20 mouse cellular contexts compared by ENCODE assay signal in genomic region chr10:94585819-94586218, GRCm38 (mm10).
DNase-seq lines count a peak whose midpoint lies in the region; ATAC-seq lines count a peak whose summit lies in the region.
"Had no signal": no experiment of that assay in that cellular context is flagged by ENCODE, and none has a peak within 500 bp of the region (broad histone marks: within the 10 kb centered on the region; RNA-seq: fewer than 3 reads in every experiment).

No protein-coding gene starts in this region.

- no peak overlapping the region for H3K4me3 ChIP-seq in hindbrain, embryonic 12.5 days
- H3K4me3 ChIP-seq in hindbrain, embryonic 13.5 days, result no peak overlapping the region
- no peak overlapping the region for H3K4me3 ChIP-seq in midbrain, embryonic 15.5 days
- H3K4me3 ChIP-seq in midbrain, embryonic 14.5 days (replicated peaks; ENCODE audit: low read depth, low read length), result no peak overlapping the region
- H3K4me3 ChIP-seq in midbrain, embryonic 16.5 days (ENCODE audit: low read depth, low read length), result no peak overlapping the region
- H3K4me3 ChIP-seq: embryonic facial prominence, embryonic 15.5 days; heart, embryonic 12.5 days; limb, embryonic 12.5 days had no signal

- 71% methylated on average over 8 of the region's 8 CpGs for WGBS in hindbrain, embryonic 12.5 days
- WGBS in hindbrain, embryonic 13.5 days, result 78% methylated on average over 8 of the region's 8 CpGs
- 80% methylated on average over 8 of the region's 8 CpGs for WGBS in midbrain, embryonic 15.5 days
- 76% methylated on average over 8 of the region's 8 CpGs for WGBS in midbrain, embryonic 14.5 days
- 69% methylated on average over 8 of the region's 8 CpGs for WGBS in midbrain, embryonic 16.5 days

- no peak for ATAC-seq in hindbrain, embryonic 12.5 days (ENCODE audit: low FRiP score)
- no peak for ATAC-seq in hindbrain, embryonic 13.5 days (ENCODE audit: low FRiP score)
- ATAC-seq in midbrain, embryonic 15.5 days (replicated peaks), result no peak
- ATAC-seq in midbrain, embryonic 14.5 days (ENCODE audit: low FRiP score, low TSS enrichment), result no peak
- ATAC-seq in midbrain, embryonic 16.5 days, result 0 out of 2 replicates have a peak, but pooled peaks have one; percentile 5
- ATAC-seq: liver, postnatal 0 days; lung, postnatal 0 days had no signal

- H3K4me2 ChIP-seq in hindbrain, embryonic 12.5 days (replicated peaks), result no peak overlapping the region
- H3K4me2 ChIP-seq in hindbrain, embryonic 13.5 days, result no peak overlapping the region
- no peak overlapping the region for H3K4me2 ChIP-seq in midbrain, embryonic 15.5 days
- H3K4me2 ChIP-seq in midbrain, embryonic 14.5 days (ENCODE audit: low read length), result no peak overlapping the region
- H3K4me2 ChIP-seq in midbrain, embryonic 16.5 days (ENCODE audit: low read length), result no peak overlapping the region
- H3K4me2 ChIP-seq: embryonic facial prominence, embryonic 15.5 days; heart, embryonic 12.5 days; limb, embryonic 12.5 days; liver, embryonic 11.5 days had no signal

- H3K27me3 ChIP-seq in hindbrain, embryonic 12.5 days, result peaks cover 4% of the 10 kb centered on the region; the same call in 1 of the 2 replicates
- peaks cover 18% of the 10 kb centered on the region for H3K27me3 ChIP-seq in hindbrain, embryonic 13.5 days
- no peaks in the 10 kb centered on the region for H3K27me3 ChIP-seq in midbrain, embryonic 15.5 days (replicated peaks)
- no peaks in the 10 kb centered on the region for H3K27me3 ChIP-seq in midbrain, embryonic 14.5 days (ENCODE audit: control insufficient read depth, insufficient read depth, low read length)
- H3K27me3 ChIP-seq in midbrain, embryonic 16.5 days (ENCODE audit: control insufficient read depth, insufficient read depth, low read depth, low read length), result no peaks in the 10 kb centered on the region
- H3K27me3 ChIP-seq: embryonic facial prominence, embryonic 15.5 days; heart, embryonic 12.5 days; limb, embryonic 12.5 days had no signal

- DNase-seq in embryo, embryonic 10 days (ENCODE audit: low spot score), result peak; percentile 13
- no peak for DNase-seq in embryo, embryonic 9.5 days (ENCODE audit: extremely low spot score)
- DNase-seq in midbrain, embryonic 14.5 days, result no peak
- no peak for DNase-seq in right cerebral cortex, postnatal 10 days (ENCODE audit: low spot score in 2 of 2)
- DNase-seq: adrenal gland, postnatal 25 days; cerebellum, adult 9-10 months; heart, adult 18-20 months; heart, postnatal 10 days; kidney, adult 11 months; liver, postnatal 0 days had no signal

- no peak overlapping the region for H3K27ac ChIP-seq in hindbrain, embryonic 12.5 days
- no peak overlapping the region for H3K27ac ChIP-seq in hindbrain, embryonic 13.5 days
- 0 out of 2 replicates have a peak overlapping the region, but pooled peaks have one; percentile 21 for H3K27ac ChIP-seq in midbrain, embryonic 15.5 days
- H3K27ac ChIP-seq in midbrain, embryonic 14.5 days (replicated peaks; ENCODE audit: low read depth, low read length), result no peak overlapping the region
- peak overlapping the region; percentile 87 for H3K27ac ChIP-seq in midbrain, embryonic 16.5 days (ENCODE audit: low read length)
- H3K27ac ChIP-seq: embryonic facial prominence, embryonic 15.5 days; limb, embryonic 12.5 days; macrophage had no signal

- H3K36me3 ChIP-seq in hindbrain, embryonic 12.5 days, result no peaks in the 10 kb centered on the region
- H3K36me3 ChIP-seq in hindbrain, embryonic 13.5 days, result 0 out of 2 replicates have a peak, but pooled peaks cover 9% of the 10 kb centered on the region
- no peaks in the 10 kb centered on the region for H3K36me3 ChIP-seq in midbrain, embryonic 15.5 days (replicated peaks)
- H3K36me3 ChIP-seq in midbrain, embryonic 14.5 days (ENCODE audit: control insufficient read depth, insufficient read depth, low read length), result no peaks in the 10 kb centered on the region
- no peaks in the 10 kb centered on the region for H3K36me3 ChIP-seq in midbrain, embryonic 16.5 days (ENCODE audit: control insufficient read depth, insufficient read depth, low read length)
- H3K36me3 ChIP-seq: embryonic facial prominence, embryonic 15.5 days had no signal

- no peaks in the 10 kb centered on the region; the same call in 1 of the 2 replicates for H3K9me3 ChIP-seq in hindbrain, embryonic 12.5 days (replicated peaks)
- no peaks in the 10 kb centered on the region for H3K9me3 ChIP-seq in hindbrain, embryonic 13.5 days
- H3K9me3 ChIP-seq in midbrain, embryonic 15.5 days, result no peaks in the 10 kb centered on the region
- no peaks in the 10 kb centered on the region for H3K9me3 ChIP-seq in midbrain, embryonic 14.5 days (ENCODE audit: control insufficient read depth, low read length)
- H3K9me3 ChIP-seq in midbrain, embryonic 16.5 days (replicated peaks; ENCODE audit: control insufficient read depth, low read length, poor library complexity, severe bottlenecking), result no peaks in the 10 kb centered on the region
- H3K9me3 ChIP-seq: embryonic facial prominence, embryonic 15.5 days; heart, embryonic 12.5 days; limb, embryonic 12.5 days had no signal

- 0 out of 2 replicates have a peak overlapping the region, but pooled peaks have one; percentile 4 for H3K9ac ChIP-seq in hindbrain, embryonic 12.5 days
- H3K9ac ChIP-seq in hindbrain, embryonic 13.5 days, result no peak overlapping the region
- H3K9ac ChIP-seq in midbrain, embryonic 15.5 days, result no peak overlapping the region
- H3K9ac ChIP-seq in midbrain, embryonic 14.5 days (replicated peaks; ENCODE audit: low read length), result no peak overlapping the region
- no peak overlapping the region for H3K9ac ChIP-seq in midbrain, embryonic 16.5 days (ENCODE audit: low read depth, low read length)
- H3K9ac ChIP-seq: embryonic facial prominence, embryonic 15.5 days; heart, embryonic 12.5 days; limb, embryonic 12.5 days; liver, postnatal 0 days had no signal

- peaks cover 20% of the 10 kb centered on the region for H3K4me1 ChIP-seq in hindbrain, embryonic 12.5 days
- H3K4me1 ChIP-seq in hindbrain, embryonic 13.5 days (replicated peaks), result peaks cover 29% of the 10 kb centered on the region
- H3K4me1 ChIP-seq in midbrain, embryonic 15.5 days, result peaks cover 31% of the 10 kb centered on the region
- peaks cover 26% of the 10 kb centered on the region for H3K4me1 ChIP-seq in midbrain, embryonic 14.5 days (ENCODE audit: control insufficient read depth, insufficient read depth, low read length)
- H3K4me1 ChIP-seq in midbrain, embryonic 16.5 days (ENCODE audit: control insufficient read depth, insufficient read depth, low read length), result peaks cover 18% of the 10 kb centered on the region

Comparison
In these comparisons a context has a peak if more than half of its experiments do, and no peak if none do; other contexts are left out.
1. H3K27ac ChIP-seq: peak in midbrain, embryonic 15.5 days (single experiment) and midbrain, embryonic 16.5 days (single experiment); none in hindbrain, embryonic 12.5 days (single experiment), hindbrain, embryonic 13.5 days (single experiment) and midbrain, embryonic 14.5 days (single experiment).